Mouse (Mus musculus) heart, embryonic 12.5 days (tissue): ENCODE results near the gene Spats2l. TPM values are rescaled to one million over a fixed set of nuclear protein-coding genes. Genes with fewer than 3 reads are reported as not detected.

ENCODE experiments used
- ATAC-seq: fragments of 200-750 bp; cut with Nextera tagmentation; 2 replicates; pipeline ENCODE4 v1.8.0; 2017; ENCODE audit warnings: moderate TSS enrichment, moderate library complexity; ENCODE audit not compliant: insufficient number of reproducible peaks, low FRiP score
- H3K27ac ChIP-seq: fragments of 300-500 bp; sonication (generic); 2 replicates; pipeline ENCODE4 v1.5.1; 2016; ENCODE audit warnings: mild to moderate bottlenecking, moderate library complexity; ENCODE audit not compliant: poor library complexity, severe bottlenecking
- H3K27me3 ChIP-seq: fragments of 300-500 bp; sonication (generic); replicated peaks from 2 replicates; pipeline ENCODE4 v1.6.1; 2016; ENCODE audit warnings: mild to moderate bottlenecking, moderate library complexity
- H3K36me3 ChIP-seq: fragments of 300-500 bp; sonication (generic); 2 replicates; pipeline ENCODE4 v1.6.1; 2016; ENCODE audit warnings: mild to moderate bottlenecking, moderate library complexity
- H3K4me1 ChIP-seq: fragments of 300-500 bp; sonication (generic); replicated peaks from 2 replicates; pipeline ENCODE4 v1.6.1; 2016; ENCODE audit warnings: mild to moderate bottlenecking
- H3K4me2 ChIP-seq: fragments of 300-500 bp; sonication (generic); 2 replicates; pipeline ENCODE4 v1.6.1; 2016; ENCODE audit warnings: mild to moderate bottlenecking, moderate library complexity
- H3K4me3 ChIP-seq: fragments of 300-500 bp; sonication (generic); 2 replicates; pipeline ENCODE4 v1.5.1; 2016; ENCODE audit warnings: mild to moderate bottlenecking
- H3K9ac ChIP-seq: fragments of 300-500 bp; sonication (generic); 2 replicates; pipeline ENCODE4 v1.6.1; 2016; ENCODE audit warnings: mild to moderate bottlenecking, moderate library complexity
- H3K9me3 ChIP-seq: fragments of 300-500 bp; sonication (generic); replicated peaks from 2 replicates; pipeline ENCODE4 v1.6.1; 2016; ENCODE audit warnings: mild to moderate bottlenecking, moderate library complexity
- WGBS: fragments of 180-500 bp; shearing (Covaris S2); methylation state at CpG from one replicate; pipeline ENCODE4 v1.1.7; 2016; 5-methylcytosine and 5-hydroxymethylcytosine counted together
- polyA plus RNA-seq: library from polyadenylated mRNA; unstranded; fragments of >200 nt; fragmentation: Nextera tagmentation; extraction: Ambion mirVana; gene quantifications from 2 replicates; pipeline ENCODE4 v1.2.1, GENCODE M21; 2016

Spats2l gene
- polyA plus RNA-seq, 1 experiment from 2014 or later: 47.9 TPM

DNA sequence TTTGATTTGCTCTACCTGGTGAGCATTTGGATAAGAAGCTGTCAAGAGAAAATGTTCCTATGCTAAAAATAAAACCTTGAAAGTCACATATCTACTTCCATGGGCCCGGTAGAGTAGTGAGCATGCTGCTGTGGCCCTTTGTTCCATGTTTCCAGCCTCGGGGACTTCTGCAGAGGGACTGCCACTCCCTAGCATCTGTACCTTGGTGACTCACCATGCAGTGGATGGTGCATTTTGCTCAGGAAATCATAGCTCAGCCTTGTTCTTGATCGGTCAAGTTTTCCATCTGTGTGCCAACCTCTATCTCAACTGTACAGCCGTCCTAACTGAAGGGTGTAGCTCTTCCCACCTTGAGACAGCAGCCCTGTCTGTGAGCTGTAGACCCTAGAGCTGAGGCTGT lies 10.3 kb downstream of the Spats2l start:
- Histone ChIP-seq H3K27me3 (no peaks in the 10 kb centered on the region), H3K27ac (no peak overlapping the region), H3K9me3 (no peaks in the 10 kb centered on the region), H3K4me2 (no peak overlapping the region), H3K4me3 (no peak overlapping the region), H3K9ac (no peak overlapping the region), H3K36me3 (no peaks in the 10 kb centered on the region), H3K4me1 (peaks cover 29% of the 10 kb centered on the region)
- WGBS: 45% methylated on average over 4 of the region's 4 CpGs
- no peak for ATAC-seq

DNA sequence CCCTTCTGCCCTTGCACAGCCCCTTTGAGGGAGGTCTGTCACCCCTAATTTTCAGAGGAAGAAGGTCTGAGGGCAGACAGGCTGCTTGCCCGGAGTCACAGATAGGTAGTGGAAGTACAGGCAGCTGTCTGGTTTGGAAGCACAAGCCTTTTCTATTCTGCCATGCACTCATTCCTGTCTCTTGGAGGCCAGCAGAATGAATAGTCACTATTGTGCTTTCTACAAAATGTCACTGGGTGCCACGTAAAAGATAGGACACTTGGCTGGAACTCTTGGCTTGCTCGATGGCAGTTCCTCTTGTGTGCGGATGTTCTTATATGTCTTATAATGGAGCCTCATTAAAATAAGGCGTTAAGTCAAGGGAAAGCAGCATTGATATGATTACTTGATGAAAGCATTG lies 15.9 kb downstream of the Spats2l start:
- H3K27ac ChIP-seq: no peak overlapping the region
- H3K27me3 ChIP-seq: no peaks in the 10 kb centered on the region
- no peaks in the 10 kb centered on the region for H3K36me3 ChIP-seq
- ATAC-seq: no peak
- WGBS: 74% methylated on average over 5 of the region's 5 CpGs
- H3K4me3 ChIP-seq: no peak overlapping the region
- H3K9ac ChIP-seq: no peak overlapping the region
- H3K4me2 ChIP-seq: no peak overlapping the region
- H3K4me1 ChIP-seq: peaks cover 8% of the 10 kb centered on the region
- no peaks in the 10 kb centered on the region for H3K9me3 ChIP-seq

DNA sequence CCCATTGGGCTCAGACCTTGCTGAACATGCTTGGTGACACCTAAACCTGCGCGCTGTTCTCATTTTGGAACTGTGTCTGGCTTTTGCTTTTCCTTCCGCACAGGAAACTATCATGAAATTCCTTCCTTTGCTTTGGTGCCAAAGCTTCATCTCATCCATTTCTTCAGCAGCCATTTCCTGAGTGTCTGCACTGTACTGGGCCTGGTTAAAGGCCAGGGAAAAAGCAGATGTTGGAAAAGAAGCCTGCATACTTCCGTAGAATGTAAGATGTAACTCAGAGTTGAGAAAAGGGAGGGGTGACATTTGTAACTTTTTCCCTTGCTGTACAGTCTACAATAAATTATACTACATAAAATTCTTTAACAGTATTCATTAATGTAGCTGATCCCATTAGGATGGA lies 18.2 kb downstream of the Spats2l start:
- Histone ChIP-seq H3K4me2 (no peak overlapping the region), H3K4me1 (0 out of 2 replicates have a peak, but pooled peaks cover 6% of the 10 kb centered on the region), H3K27me3 (no peaks in the 10 kb centered on the region), H3K4me3 (no peak overlapping the region), H3K27ac (no peak overlapping the region), H3K9me3 (no peaks in the 10 kb centered on the region), H3K36me3 (no peaks in the 10 kb centered on the region), H3K9ac (no peak overlapping the region)
- WGBS: 86% methylated on average over 4 of the region's 4 CpGs
- ATAC-seq: no peak; the same call in 1 of the 2 replicates

DNA sequence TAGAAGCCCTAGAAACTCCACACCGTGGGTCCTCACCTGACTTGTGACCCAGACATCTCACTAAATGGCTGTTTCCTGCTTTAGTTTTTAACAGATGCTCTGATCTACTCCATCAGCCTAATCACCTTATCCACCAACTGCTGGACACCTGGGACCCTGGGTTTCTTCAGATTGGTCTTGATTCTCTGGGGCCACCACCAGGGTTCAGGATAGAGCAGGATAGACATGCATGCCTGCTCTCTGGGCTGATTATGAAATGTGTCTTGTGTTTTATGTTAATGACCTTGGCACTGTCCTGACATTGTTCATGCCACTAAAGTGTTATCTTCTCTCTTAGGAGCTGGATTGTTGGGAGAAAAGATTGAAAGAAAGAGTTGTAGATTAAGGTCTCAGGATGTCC lies 21.9 kb downstream of the Spats2l start:
- Histone ChIP-seq H3K27ac (no peak overlapping the region), H3K4me1 (0 out of 2 replicates have a peak, but pooled peaks cover 4% of the 10 kb centered on the region), H3K36me3 (0 out of 2 replicates have a peak, but pooled peaks cover 4% of the 10 kb centered on the region), H3K9ac (no peak overlapping the region), H3K4me2 (no peak overlapping the region), H3K27me3 (no peaks in the 10 kb centered on the region), H3K9me3 (no peaks in the 10 kb centered on the region), H3K4me3 (no peak overlapping the region)
- ATAC-seq: no peak
- 77% methylated on average over 1 of the region's 1 CpGs for WGBS

DNA sequence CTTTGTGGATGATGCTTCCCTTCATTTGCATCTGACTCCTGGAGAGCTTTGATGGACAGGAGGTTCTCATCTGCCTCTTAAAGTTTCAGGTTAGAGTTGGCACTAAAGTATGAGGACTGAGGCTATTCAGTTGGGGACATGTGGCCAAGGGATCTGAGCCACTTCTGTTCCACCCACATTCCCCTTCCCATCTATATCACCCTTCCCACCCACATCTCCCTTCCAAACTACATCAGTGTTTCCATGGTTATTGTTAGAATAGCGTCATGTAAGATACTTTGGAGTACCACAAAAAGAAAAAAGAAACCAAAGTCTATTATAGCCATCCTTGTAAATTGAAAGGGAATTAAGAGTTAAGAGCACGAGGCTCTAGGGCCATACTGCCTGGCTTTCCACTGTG lies 25.4 kb downstream of the Spats2l start:
- Histone ChIP-seq H3K4me2 (no peak overlapping the region), H3K36me3 (0 out of 2 replicates have a peak, but pooled peaks cover 4% of the 10 kb centered on the region), H3K27ac (no peak overlapping the region), H3K4me3 (no peak overlapping the region), H3K27me3 (no peaks in the 10 kb centered on the region), H3K9ac (no peak overlapping the region), H3K9me3 (no peaks in the 10 kb centered on the region), H3K4me1 (no peaks in the 10 kb centered on the region)
- WGBS: 87% methylated on average over 2 of the region's 2 CpGs
- ATAC-seq: no peak

DNA sequence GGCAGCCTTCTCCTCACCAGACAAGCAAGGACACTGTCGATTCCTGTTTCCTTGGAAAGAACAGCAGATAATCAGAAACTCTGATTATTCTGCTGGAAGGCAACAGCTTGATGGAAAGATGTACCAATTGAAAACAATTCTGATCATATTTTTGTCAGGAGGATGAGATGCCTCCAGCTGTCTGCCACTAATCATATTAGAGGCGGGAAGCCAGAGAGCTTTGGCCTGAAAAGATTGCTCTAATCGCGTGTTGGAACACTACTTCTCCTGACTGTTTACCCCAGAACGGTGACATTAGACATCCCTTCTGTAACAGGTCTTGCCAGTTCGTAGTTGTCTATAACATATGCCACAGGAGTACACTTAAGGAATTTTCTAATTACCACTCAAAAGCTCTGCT lies 26.9 kb downstream of the Spats2l start:
- no peaks in the 10 kb centered on the region for H3K9me3 ChIP-seq
- ATAC-seq: no peak
- no peaks in the 10 kb centered on the region for H3K4me1 ChIP-seq
- H3K27me3 ChIP-seq: no peaks in the 10 kb centered on the region
- H3K36me3 ChIP-seq: 0 out of 2 replicates have a peak, but pooled peaks cover 4% of the 10 kb centered on the region
- no peak overlapping the region for H3K4me2 ChIP-seq
- no peak overlapping the region for H3K9ac ChIP-seq
- no peak overlapping the region for H3K4me3 ChIP-seq
- 78% methylated on average over 6 of the region's 6 CpGs for WGBS
- H3K27ac ChIP-seq: no peak overlapping the region

DNA sequence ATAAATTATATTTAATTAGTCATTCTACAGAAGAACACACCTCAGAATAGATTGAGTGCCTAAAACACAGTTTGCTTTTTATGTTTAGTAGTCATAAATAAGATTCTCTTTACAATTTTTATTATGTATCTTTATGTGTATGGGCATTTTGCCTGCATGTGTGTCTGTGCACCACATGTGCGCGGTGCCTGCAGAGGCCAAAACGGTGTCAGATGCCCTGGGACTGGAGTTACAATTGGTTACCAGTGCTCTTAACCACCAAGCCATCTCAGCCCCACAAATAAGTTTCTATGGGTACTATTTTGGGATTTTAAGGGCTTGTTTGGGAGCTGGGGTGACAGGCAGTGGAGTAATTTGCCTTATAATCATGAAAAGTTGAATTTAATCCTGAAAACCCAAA lies 32.2 kb downstream of the Spats2l start:
- no peak overlapping the region for H3K4me3 ChIP-seq
- H3K27me3 ChIP-seq: no peaks in the 10 kb centered on the region
- no peaks in the 10 kb centered on the region for H3K9me3 ChIP-seq
- H3K9ac ChIP-seq: no peak overlapping the region
- peaks cover 6% of the 10 kb centered on the region for H3K4me1 ChIP-seq
- H3K27ac ChIP-seq: no peak overlapping the region
- 93% methylated on average over 3 of the region's 3 CpGs for WGBS
- ATAC-seq: no peak
- no peak overlapping the region for H3K4me2 ChIP-seq
- peaks cover 11% of the 10 kb centered on the region for H3K36me3 ChIP-seq

DNA sequence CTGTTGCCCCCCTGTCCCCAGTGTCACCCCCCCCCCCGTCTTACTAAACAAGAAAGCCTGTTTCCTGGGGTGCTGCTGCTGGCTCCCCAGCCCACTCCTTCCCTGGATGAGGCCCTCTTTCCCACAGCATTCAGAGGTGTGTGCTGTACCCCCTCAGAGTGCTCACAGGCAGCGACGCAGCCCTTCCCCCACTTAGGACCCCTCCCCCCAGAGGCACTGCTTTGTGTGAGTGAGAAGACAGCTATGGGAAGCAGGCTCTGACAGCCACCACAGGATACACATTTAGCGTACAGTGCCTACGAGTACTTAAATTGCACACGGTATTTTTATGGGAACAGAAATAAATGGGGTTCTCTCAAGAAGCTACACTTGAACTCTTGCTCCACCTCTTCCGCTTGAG lies 33.9 kb downstream of the Spats2l start:
- Histone ChIP-seq H3K27me3 (no peaks in the 10 kb centered on the region), H3K9me3 (no peaks in the 10 kb centered on the region), H3K4me2 (peak overlapping the region; percentile 6; the same call in 1 of the 2 replicates), H3K4me1 (peaks cover 6% of the 10 kb centered on the region), H3K27ac (no peak overlapping the region), H3K36me3 (peaks cover 11% of the 10 kb centered on the region), H3K9ac (no peak overlapping the region; the same call in 1 of the 2 replicates), H3K4me3 (no peak overlapping the region)
- 42% methylated on average over 7 of the region's 7 CpGs for WGBS
- no peak for ATAC-seq

DNA sequence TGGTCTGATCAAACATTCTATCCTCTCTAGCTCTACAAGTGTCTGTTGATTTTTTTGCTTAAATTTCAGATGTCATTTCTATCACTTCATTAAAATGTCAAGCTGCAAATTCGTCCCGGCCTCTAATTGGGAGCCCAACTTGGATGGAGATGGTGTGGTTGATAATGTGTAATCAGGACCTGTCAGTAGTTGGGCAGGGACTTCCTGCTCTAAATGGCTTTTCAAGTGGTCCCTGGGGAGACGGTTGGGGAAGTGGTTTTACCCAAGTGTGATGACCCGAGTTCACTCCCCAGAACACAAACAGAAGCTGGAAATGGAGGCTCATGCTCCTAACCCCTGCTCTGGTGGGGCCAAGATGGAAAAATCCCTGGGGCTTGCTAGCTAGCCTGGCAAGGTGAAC lies 36.3 kb downstream of the Spats2l start:
- no peak overlapping the region for H3K4me2 ChIP-seq
- H3K4me3 ChIP-seq: no peak overlapping the region
- no peak overlapping the region for H3K27ac ChIP-seq
- no peak overlapping the region for H3K9ac ChIP-seq
- peaks cover 11% of the 10 kb centered on the region for H3K36me3 ChIP-seq
- H3K4me1 ChIP-seq: peaks cover 6% of the 10 kb centered on the region
- ATAC-seq: no peak
- no peaks in the 10 kb centered on the region for H3K27me3 ChIP-seq
- WGBS: 37% methylated on average over 4 of the region's 4 CpGs
- H3K9me3 ChIP-seq: no peaks in the 10 kb centered on the region

DNA sequence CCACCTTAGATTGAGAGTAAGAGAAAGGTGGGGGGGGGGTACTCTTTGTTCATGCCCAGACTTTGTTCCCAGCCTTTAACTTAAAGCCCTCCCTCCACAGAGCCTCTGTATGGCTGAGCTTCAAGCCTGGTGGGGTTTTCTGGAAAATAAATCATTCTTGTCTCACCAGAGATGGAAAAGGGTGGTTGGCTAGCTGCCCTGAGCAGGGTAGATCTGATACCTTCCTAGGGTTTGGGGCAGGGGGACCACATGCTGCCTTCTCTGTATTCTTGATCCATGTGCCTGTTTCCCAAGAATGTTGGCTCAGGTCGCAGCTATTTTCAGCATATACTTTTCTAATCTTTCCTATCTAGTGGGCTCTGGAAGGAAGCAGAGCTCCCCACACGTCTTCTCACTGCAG lies 43.1 kb downstream of the Spats2l start:
- Histone ChIP-seq H3K4me2 (no peak overlapping the region), H3K36me3 (no peaks in the 10 kb centered on the region), H3K4me1 (peaks cover 13% of the 10 kb centered on the region), H3K27ac (no peak overlapping the region), H3K9me3 (no peaks in the 10 kb centered on the region), H3K9ac (no peak overlapping the region), H3K27me3 (no peaks in the 10 kb centered on the region), H3K4me3 (no peak overlapping the region)
- 19% methylated on average over 2 of the region's 2 CpGs for WGBS
- ATAC-seq: no peak

DNA sequence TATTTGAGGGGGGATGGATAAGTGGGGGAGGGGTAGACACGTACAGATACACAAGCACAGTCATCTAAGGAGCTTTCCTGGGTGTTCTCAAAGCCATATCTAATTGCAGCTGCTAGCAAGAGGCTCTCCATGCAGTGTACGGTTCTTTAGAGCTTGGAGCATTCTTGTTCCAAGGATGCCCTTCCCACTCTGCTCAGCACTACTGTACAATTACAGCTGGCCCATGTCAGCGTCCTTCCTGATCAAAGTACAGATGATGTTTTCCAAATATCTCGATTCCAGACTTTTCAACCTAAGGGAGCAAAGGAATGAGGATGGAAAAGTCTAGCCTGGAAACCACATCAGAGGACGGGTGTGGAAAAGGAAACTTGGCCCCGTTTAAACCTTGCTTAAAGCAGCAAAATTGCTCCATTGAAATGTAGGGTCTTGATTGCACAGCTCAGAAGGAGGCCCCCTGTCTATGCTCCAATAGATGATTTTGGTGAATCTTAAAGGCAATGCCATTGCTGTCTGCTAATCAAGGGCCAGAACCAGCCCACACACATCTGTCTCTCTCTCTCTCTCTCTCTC lies 46.6 kb downstream of the Spats2l start:
- Histone ChIP-seq H3K27me3 (no peaks in the 10 kb centered on the region), H3K4me2 (no peak overlapping the region), H3K27ac (no peak overlapping the region), H3K4me3 (no peak overlapping the region), H3K36me3 (no peaks in the 10 kb centered on the region), H3K4me1 (peaks cover 27% of the 10 kb centered on the region), H3K9me3 (no peaks in the 10 kb centered on the region), H3K9ac (no peak overlapping the region)
- ATAC-seq: no peak
- 59% methylated on average over 6 of the region's 6 CpGs for WGBS
